Mouse (Mus musculus): ENCODE results near the gene Tmem196.

The Tmem196 gene

GRCm38 (mm10) chr12:119945589-119946310 lies at the start of gene Tmem196:
TSS of gene Tmem196 (plus strand) at chr12:119945822.
- DNase-seq (ENCODE audit: low spot score) = no peak

DNA sequence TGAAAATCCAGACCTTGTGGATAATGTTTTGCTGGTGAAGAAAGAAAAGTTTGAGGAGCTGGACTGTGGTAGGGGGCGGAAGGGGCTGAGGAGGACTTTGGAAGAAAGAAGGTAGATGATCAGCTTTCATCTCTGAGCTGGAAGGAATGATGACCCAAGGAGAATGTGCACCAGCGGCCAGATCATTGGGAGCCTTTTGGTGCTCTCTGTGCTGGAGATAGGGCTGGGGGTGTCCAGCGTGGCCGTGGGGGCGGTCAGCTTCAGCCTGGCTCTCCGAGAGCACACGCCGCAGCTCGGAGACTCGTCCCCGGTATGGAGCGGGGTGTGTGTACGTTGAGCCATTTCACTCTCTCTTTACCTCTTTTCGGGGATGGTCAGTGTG lies 680 bp downstream of the Tmem196 start:
- no peak for DNase-seq (ENCODE audit: low spot score)

GRCm38 (mm10) chr12:119957041-119957440 lies 11.4 kb downstream of the Tmem196 start:
- no peak for DNase-seq (ENCODE audit: low spot score)

DNA sequence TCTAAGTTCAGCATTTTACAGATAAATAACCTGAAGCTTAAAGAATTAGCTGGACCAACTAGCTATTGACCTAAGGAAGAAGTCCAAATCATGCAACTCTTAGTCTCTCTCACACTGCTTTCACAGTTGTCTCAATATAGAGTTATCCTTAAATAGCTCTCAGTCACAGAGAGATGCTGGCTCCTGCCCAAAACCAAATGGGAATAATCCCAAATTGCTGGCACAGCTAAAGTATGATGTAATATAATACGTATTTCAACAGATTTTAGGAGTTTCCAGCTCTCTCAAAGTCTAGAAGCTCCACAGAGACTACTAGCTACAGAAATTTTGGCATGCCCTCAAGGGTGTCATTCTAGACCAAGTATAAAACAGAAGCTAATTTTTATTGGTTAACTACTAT lies 15.1 kb downstream of the Tmem196 start:
- no peak for DNase-seq (ENCODE audit: low spot score)

DNA sequence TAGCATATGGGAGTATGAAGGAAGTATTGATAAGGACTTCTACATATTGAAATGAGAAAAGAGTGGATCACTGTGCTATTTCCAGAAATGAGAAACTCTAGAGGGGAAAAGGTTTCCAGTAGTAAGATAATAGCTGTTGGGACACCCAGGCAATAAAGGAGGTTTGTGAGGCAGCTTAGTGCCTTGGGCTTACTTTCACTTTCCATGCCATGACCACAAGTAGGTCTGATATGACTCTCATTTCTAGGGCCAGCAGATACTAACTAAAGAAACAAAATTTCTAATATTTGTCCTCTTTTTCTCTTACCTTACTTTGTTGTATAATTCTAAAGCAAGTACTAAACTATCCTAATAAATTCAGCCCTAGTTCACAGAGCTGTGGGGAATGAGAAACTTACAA lies 19.8 kb downstream of the Tmem196 start:
- no peak for DNase-seq (ENCODE audit: low spot score)

DNA sequence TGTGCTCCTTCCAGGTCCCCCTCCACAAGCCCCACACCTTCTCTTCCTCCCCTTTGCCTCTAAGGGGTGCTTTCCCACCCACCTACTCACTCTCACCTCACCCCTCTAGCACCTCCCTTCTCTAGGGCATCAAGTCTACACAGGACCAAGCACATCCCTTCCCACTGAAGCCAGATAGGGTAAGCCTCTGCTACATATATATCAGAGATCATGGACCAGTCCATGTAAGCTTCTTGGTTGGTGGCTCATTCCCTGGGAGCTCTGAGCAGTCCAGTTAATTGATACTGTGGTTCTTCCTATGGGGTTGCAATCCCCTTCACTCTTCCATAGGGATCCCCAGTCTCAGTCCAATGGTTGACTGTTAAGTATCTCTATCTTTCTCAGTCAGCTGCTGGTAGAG lies 24.4 kb downstream of the Tmem196 start:
- DNase-seq (ENCODE audit: low spot score) = no peak

- DNase-seq (ENCODE audit: low spot score) = no peak
Observed at GRCm38 (mm10) chr12:119981731-119982130, 36.1 kb downstream of the Tmem196 start.

GRCm38 (mm10) chr12:119998267-119998666 lies 52.6 kb downstream of the Tmem196 start:
- DNase-seq (ENCODE audit: low spot score) = no peak

GRCm38 (mm10) chr12:120004280-120004679 lies 58.7 kb downstream of the Tmem196 start:
- no peak for DNase-seq (ENCODE audit: low spot score)

GRCm38 (mm10) chr12:120014768-120015167 lies 69.1 kb downstream of the Tmem196 start:
- DNase-seq (ENCODE audit: low spot score) = no peak

GRCm38 (mm10) chr12:120015201-120015600 lies 69.6 kb downstream of the Tmem196 start:
- DNase-seq (ENCODE audit: low spot score) = no peak

DNA sequence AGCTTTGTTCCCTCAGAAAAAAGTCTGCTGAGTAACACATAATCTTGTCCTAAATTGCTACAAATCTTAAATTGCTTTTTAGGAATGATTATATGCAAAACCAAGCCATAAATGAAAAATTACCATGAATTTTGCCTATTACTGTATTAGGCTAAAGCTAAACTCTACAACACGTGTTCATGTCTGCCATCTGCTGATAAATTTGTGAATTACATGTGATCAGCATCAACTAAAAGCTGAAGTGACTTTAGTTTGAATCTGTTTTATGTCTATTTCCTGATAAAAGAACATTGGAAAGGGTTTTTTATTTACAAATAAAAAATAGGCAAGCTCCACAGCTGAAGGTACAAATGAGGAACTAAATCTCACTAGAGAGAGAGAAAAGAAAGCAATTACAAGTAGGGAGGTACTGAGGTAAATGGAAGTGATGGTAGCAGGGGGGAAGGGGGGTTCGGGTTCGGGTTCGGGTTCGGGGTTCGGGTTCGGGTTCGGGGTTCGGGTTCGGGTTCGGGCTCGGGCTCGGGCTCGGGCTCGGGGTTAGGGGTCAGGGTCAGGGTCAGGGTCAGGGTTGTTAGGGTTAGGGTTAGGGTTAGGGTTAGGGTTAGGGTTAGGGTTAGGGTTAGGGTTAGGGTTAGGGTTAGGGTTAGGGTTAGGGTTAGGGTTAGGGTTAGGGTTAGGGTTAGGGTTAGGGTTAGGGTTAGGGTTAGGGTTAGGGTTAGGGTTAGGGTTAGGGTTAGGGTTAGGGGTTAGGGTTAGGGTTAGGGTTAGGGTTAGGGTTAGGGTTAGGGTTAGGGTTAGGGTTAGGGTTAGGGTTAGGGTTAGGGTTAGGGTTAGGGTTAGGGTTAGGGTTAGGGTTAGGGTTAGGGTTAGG lies 82.7 kb downstream of the Tmem196 start:
- DNase-seq (ENCODE audit: low spot score) = peak; percentile 100

Measured in ovary, postnatal 10 days (tissue).